Mouse (Mus musculus) gastrocnemius, postnatal 10 days (tissue): ENCODE results near the gene Cdkl5. TPM values are rescaled to one million over a fixed set of nuclear protein-coding genes. Genes with fewer than 3 reads are reported as not detected.

Experiments used
- DNase-seq: peaks from one replicate; pipeline ENCODE4 v3.0.0; 2021; ENCODE audit warnings: mixed read lengths
- total RNA-seq, 2 experiments: library from RNA; stranded (reverse); gene quantifications; 2 replicates each; pipeline ENCODE4 v1.2.3; 2021

Cdkl5 gene
- total RNA-seq, 2 experiments from 2014 or later: 1.3 to 1.9 TPM

GRCm38 (mm10) chrX:160735650-160736049 lies 258.9 kb downstream of the Cdkl5 start, which contains the start of gene Ppef1:
Gene Ppef1 (minus strand): TSS chrX:160735765.
- DNase-seq: no peak

Other genes starting within 250 kb of the Cdkl5 start
- gene Rs1, start 226.7 kb downstream of the Cdkl5 start, total RNA-seq: under 1 TPM in 1 of 2 experiments, not detected in 1; 0.12 TPM
- gene Gja6, start 87.7 kb downstream of the Cdkl5 start, total RNA-seq: under 1 TPM; 0.12 to 0.14 TPM
- gene Scml2, start 122.5 kb upstream of the Cdkl5 start, total RNA-seq: 1 to 10 TPM; 1.8 to 2.5 TPM